Mouse (Mus musculus): Measurements from ENCODE around the gene B3gnt8. TPM values are rescaled to one million over a fixed set of nuclear protein-coding genes. Genes with fewer than 3 reads are reported as not detected.
A peak's percentile ranks its signal among the peaks of the same experiment; 100 is the strongest.

Gene B3gnt8
- total RNA-seq, 1 experiment from 2014 or later, result 33.4 TPM

GRCm38 (mm10) chr7:25651281-25651680 lies 24.8 kb downstream of the B3gnt8 start:
- peak; percentile 77 for ATAC-seq (ENCODE audit: extremely low read depth, insufficient number of reproducible peaks, low FRiP score, poor library complexity, severe bottlenecking)

GRCm38 (mm10) chr7:25652244-25652759 lies 25.8 kb downstream of the B3gnt8 start:
- ATAC-seq (ENCODE audit: extremely low read depth, insufficient number of reproducible peaks, low FRiP score, poor library complexity, severe bottlenecking), result no peak

GRCm38 (mm10) chr7:25655601-25656428 lies 29.4 kb downstream of the B3gnt8 start:
- no peak for ATAC-seq (ENCODE audit: extremely low read depth, insufficient number of reproducible peaks, low FRiP score, poor library complexity, severe bottlenecking)

GRCm38 (mm10) chr7:25657785-25658184 lies 31.3 kb downstream of the B3gnt8 start:
- no peak for ATAC-seq (ENCODE audit: extremely low read depth, insufficient number of reproducible peaks, low FRiP score, poor library complexity, severe bottlenecking)

GRCm38 (mm10) chr7:25658657-25659472 lies 32.4 kb downstream of the B3gnt8 start, which contains the start of the genes Bckdha and Exosc5:
Bckdha (minus strand) TSS chr7:25658981.
Exosc5 (plus strand) TSS chr7:25659164.
- ATAC-seq (ENCODE audit: extremely low read depth, insufficient number of reproducible peaks, low FRiP score, poor library complexity, severe bottlenecking), result peak; percentile 97

GRCm38 (mm10) chr7:25666381-25666780 lies 39.9 kb downstream of the B3gnt8 start:
- no peak for ATAC-seq (ENCODE audit: extremely low read depth, insufficient number of reproducible peaks, low FRiP score, poor library complexity, severe bottlenecking)

DNA sequence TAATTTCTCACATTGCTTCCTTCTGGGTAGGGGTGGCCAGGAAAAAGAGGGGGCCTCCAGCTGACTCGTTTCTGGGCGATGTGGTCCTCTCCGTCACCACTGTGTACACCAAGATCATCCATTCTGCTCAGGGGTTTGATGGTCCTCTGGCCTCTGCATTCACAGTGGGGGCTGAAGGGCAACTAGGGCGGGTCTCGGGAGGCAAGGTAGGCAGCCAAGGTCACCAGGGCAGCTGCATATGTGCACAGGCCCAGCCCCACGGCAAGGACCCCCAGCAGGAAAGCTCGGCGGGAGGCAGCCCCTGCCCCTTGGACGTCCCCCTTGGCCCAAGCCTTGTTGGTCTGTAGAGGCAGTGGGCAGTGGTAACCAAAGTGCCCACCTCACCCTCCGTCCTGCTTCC lies 42.7 kb downstream of the B3gnt8 start:
- no peak for ATAC-seq (ENCODE audit: extremely low read depth, insufficient number of reproducible peaks, low FRiP score, poor library complexity, severe bottlenecking)

- no peak for ATAC-seq (ENCODE audit: extremely low read depth, insufficient number of reproducible peaks, low FRiP score, poor library complexity, severe bottlenecking)
Measured at GRCm38 (mm10) chr7:25669631-25670030, 43.2 kb downstream of the B3gnt8 start.

GRCm38 (mm10) chr7:25670096-25670495 lies 43.6 kb downstream of the B3gnt8 start:
- ATAC-seq (ENCODE audit: extremely low read depth, insufficient number of reproducible peaks, low FRiP score, poor library complexity, severe bottlenecking), result no peak

DNA sequence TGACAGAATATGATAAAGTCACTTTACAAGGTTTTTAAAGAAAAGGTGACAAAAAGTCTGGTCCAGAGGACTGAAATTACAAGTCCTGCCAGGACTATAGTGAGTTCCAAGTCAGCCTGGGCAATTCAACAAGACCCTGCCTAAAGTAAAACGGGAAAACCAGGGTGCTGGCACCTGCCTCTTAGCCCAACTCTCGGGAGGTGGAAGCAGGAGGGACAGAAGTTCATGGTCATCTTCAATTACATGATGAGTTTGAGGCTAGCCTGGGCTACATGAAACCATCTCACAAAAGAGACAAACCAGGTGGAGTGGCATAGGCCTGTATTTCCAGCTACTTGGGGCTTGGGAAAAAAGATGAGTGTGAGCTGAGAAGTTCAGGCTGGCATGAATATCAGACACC lies 45.2 kb downstream of the B3gnt8 start:
- ATAC-seq (ENCODE audit: extremely low read depth, insufficient number of reproducible peaks, low FRiP score, poor library complexity, severe bottlenecking), result no peak

- ATAC-seq (ENCODE audit: extremely low read depth, insufficient number of reproducible peaks, low FRiP score, poor library complexity, severe bottlenecking), result no peak
Measured at GRCm38 (mm10) chr7:25672442-25672841, 46.0 kb downstream of the B3gnt8 start.

DNA sequence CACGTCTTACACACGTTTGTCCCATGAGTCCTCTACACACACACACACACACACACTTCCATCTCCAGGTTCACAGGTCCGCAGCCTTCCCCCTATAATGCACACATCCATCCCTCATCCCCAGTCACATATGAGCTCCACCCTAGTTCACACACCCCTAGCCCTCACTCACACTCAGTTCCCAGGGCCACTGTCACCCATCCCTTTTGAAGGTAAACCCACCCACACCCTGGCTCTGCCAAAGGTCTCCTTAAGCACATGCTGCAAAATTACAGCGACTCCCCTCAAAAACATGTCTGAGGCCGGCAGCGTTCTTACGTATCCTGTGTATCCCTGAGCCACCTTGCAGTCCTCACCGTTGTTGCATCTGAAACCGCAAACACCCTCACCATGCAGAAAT lies 47.8 kb downstream of the B3gnt8 start:
- no peak for ATAC-seq (ENCODE audit: extremely low read depth, insufficient number of reproducible peaks, low FRiP score, poor library complexity, severe bottlenecking)

GRCm38 (mm10) chr7:25674719-25675300 lies 48.4 kb downstream of the B3gnt8 start, which contains the start of gene Tmem91:
Tmem91 (minus strand) TSS chr7:25675166.
- ATAC-seq (ENCODE audit: extremely low read depth, insufficient number of reproducible peaks, low FRiP score, poor library complexity, severe bottlenecking), result peak; percentile 25; the same call in 1 of the 2 replicates

- no peak for ATAC-seq (ENCODE audit: extremely low read depth, insufficient number of reproducible peaks, low FRiP score, poor library complexity, severe bottlenecking)
Measured at GRCm38 (mm10) chr7:25675405-25675804, 49.0 kb downstream of the B3gnt8 start.

- no peak for ATAC-seq (ENCODE audit: extremely low read depth, insufficient number of reproducible peaks, low FRiP score, poor library complexity, severe bottlenecking)
Measured at GRCm38 (mm10) chr7:25676085-25676781, 49.8 kb downstream of the B3gnt8 start.

DNA sequence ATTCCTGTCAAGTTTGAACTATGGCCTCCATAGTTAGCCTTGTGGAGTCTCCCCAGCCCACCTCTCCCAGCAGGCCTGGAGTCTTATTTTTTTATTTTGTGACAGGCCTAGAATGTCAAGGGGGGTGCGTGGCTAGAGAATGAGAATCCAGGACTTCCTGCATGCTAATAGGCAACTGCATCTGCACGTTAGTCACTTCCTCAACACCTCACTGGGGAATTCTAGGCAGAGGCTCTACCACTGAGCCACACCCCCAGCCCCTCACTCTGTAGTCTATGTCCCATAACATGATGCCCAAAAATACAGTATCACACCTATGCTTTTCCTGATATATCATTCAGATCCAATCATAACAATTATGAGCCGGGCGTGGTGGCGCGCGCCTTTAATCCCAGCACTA lies 50.6 kb downstream of the B3gnt8 start:
- ATAC-seq (ENCODE audit: extremely low read depth, insufficient number of reproducible peaks, low FRiP score, poor library complexity, severe bottlenecking), result no peak

GRCm38 (mm10) chr7:25679971-25680370 lies 53.5 kb downstream of the B3gnt8 start:
- no peak for ATAC-seq (ENCODE audit: extremely low read depth, insufficient number of reproducible peaks, low FRiP score, poor library complexity, severe bottlenecking)

GRCm38 (mm10) chr7:25680514-25681258 lies 54.2 kb downstream of the B3gnt8 start, which contains the start of gene B9d2:
B9d2 (plus strand) TSS chr7:25680780.
- ATAC-seq (ENCODE audit: extremely low read depth, insufficient number of reproducible peaks, low FRiP score, poor library complexity, severe bottlenecking), result peak; percentile 79

All from neutrophil, adult 5-6 weeks (primary cell).